Mouse (Mus musculus) hindbrain, embryonic 13.5 days (tissue): ENCODE measurements around the gene Efhd2. TPM values are rescaled to one million over a fixed set of nuclear protein-coding genes. Genes with fewer than 3 reads are reported as not detected.

ENCODE experiments used
- ATAC-seq: fragments of 200-750 bp; cut with Nextera tagmentation; 2 replicates; pipeline ENCODE4 v1.8.0; 2017; ENCODE audit warnings: moderate TSS enrichment; ENCODE audit not compliant: low FRiP score
- H3K27ac ChIP-seq: fragments of 300-500 bp; sonication (generic); 2 replicates; pipeline ENCODE4 v1.5.1; 2015; ENCODE audit warnings: inconsistent platforms, mild to moderate bottlenecking, moderate library complexity
- H3K27me3 ChIP-seq: fragments of 300-500 bp; sonication (generic); 2 replicates; pipeline ENCODE4 v1.6.1; 2015; ENCODE audit warnings: mild to moderate bottlenecking, inconsistent platforms
- H3K36me3 ChIP-seq: fragments of 300-500 bp; sonication (generic); 2 replicates; pipeline ENCODE4 v1.6.1; 2015; ENCODE audit warnings: mild to moderate bottlenecking, inconsistent platforms
- H3K4me1 ChIP-seq: fragments of 300-500 bp; sonication (generic); replicated peaks from 2 replicates; pipeline ENCODE4 v1.6.1; 2015; ENCODE audit warnings: inconsistent platforms
- H3K4me2 ChIP-seq: fragments of 300-500 bp; sonication (generic); 2 replicates; pipeline ENCODE4 v1.6.1; 2015; ENCODE audit warnings: inconsistent platforms, mild to moderate bottlenecking, moderate library complexity
- H3K4me3 ChIP-seq: fragments of 300-500 bp; sonication (generic); 2 replicates; pipeline ENCODE4 v1.5.1; 2015; ENCODE audit warnings: mild to moderate bottlenecking, inconsistent platforms
- H3K9ac ChIP-seq: fragments of 300-500 bp; sonication (generic); 2 replicates; pipeline ENCODE4 v1.6.1; 2015; ENCODE audit warnings: mild to moderate bottlenecking, inconsistent platforms
- H3K9me3 ChIP-seq: fragments of 300-500 bp; sonication (generic); 2 replicates; pipeline ENCODE4 v1.6.1; 2016; ENCODE audit warnings: inconsistent platforms
- WGBS: fragments of 180-500 bp; shearing (Covaris S2); methylation state at CpG from one replicate; pipeline ENCODE4 v1.1.7; 2015; 5-methylcytosine and 5-hydroxymethylcytosine counted together
- polyA plus RNA-seq: library from polyadenylated mRNA; unstranded; fragments of >200 nt; fragmentation: Nextera tagmentation; extraction: Ambion mirVana; gene quantifications from 2 replicates; pipeline ENCODE4 v1.2.1, GENCODE M21; 2015

Gene Efhd2
- polyA plus RNA-seq, 1 experiment from 2014 or later = 68.6 TPM

GRCm38 (mm10) chr4:141833911-141834310 lies 40.8 kb downstream of the Efhd2 start:
- H3K27ac ChIP-seq = no peak overlapping the region
- no peaks in the 10 kb centered on the region for H3K4me1 ChIP-seq
- 55% methylated on average over 1 of the region's 1 CpGs for WGBS
- ATAC-seq = no peak
- H3K9ac ChIP-seq = no peak overlapping the region
- no peaks in the 10 kb centered on the region for H3K36me3 ChIP-seq
- no peaks in the 10 kb centered on the region for H3K27me3 ChIP-seq
- no peaks in the 10 kb centered on the region for H3K9me3 ChIP-seq
- no peak overlapping the region for H3K4me2 ChIP-seq
- no peak overlapping the region for H3K4me3 ChIP-seq

- no peak for ATAC-seq
- Histone ChIP-seq H3K4me2 (no peak overlapping the region), H3K27me3 (no peaks in the 10 kb centered on the region), H3K27ac (no peak overlapping the region), H3K36me3 (no peaks in the 10 kb centered on the region), H3K4me3 (no peak overlapping the region), H3K9ac (no peak overlapping the region), H3K4me1 (no peaks in the 10 kb centered on the region), H3K9me3 (no peaks in the 10 kb centered on the region)
- WGBS = 84% methylated on average over 7 of the region's 7 CpGs
These were observed 43.4 kb downstream of the Efhd2 start for GRCm38 (mm10) chr4:141831361-141831760.

GRCm38 (mm10) chr4:141830381-141830780 lies 44.3 kb downstream of the Efhd2 start:
- Histone ChIP-seq H3K27ac (no peak overlapping the region), H3K9me3 (no peaks in the 10 kb centered on the region), H3K4me2 (no peak overlapping the region), H3K9ac (no peak overlapping the region), H3K27me3 (no peaks in the 10 kb centered on the region), H3K4me3 (no peak overlapping the region), H3K36me3 (no peaks in the 10 kb centered on the region), H3K4me1 (no peaks in the 10 kb centered on the region)
- no peak for ATAC-seq
- 59% methylated on average over 11 of the region's 11 CpGs for WGBS

- Histone ChIP-seq H3K27ac (no peak overlapping the region), H3K36me3 (no peaks in the 10 kb centered on the region), H3K9ac (no peak overlapping the region), H3K27me3 (no peaks in the 10 kb centered on the region), H3K4me2 (no peak overlapping the region), H3K4me1 (no peaks in the 10 kb centered on the region), H3K4me3 (no peak overlapping the region), H3K9me3 (no peaks in the 10 kb centered on the region)
- 84% methylated on average over 4 of the region's 4 CpGs for WGBS
- no peak for ATAC-seq
These were observed 46.5 kb downstream of the Efhd2 start for GRCm38 (mm10) chr4:141828177-141828576.

GRCm38 (mm10) chr4:141827401-141827800 lies 47.3 kb downstream of the Efhd2 start:
- H3K36me3 ChIP-seq = no peaks in the 10 kb centered on the region
- no peaks in the 10 kb centered on the region for H3K9me3 ChIP-seq
- ATAC-seq = no peak
- H3K4me1 ChIP-seq = no peaks in the 10 kb centered on the region
- H3K27me3 ChIP-seq = no peaks in the 10 kb centered on the region
- H3K4me2 ChIP-seq = no peak overlapping the region
- 90% methylated on average over 2 of the region's 2 CpGs for WGBS
- H3K9ac ChIP-seq = no peak overlapping the region
- H3K27ac ChIP-seq = no peak overlapping the region
- no peak overlapping the region for H3K4me3 ChIP-seq

GRCm38 (mm10) chr4:141826060-141826459 lies 48.7 kb downstream of the Efhd2 start, which contains the start of gene Cela2a:
TSS of gene Cela2a (minus strand) at chr4:141826160.
- Histone ChIP-seq H3K4me2 (no peak within 1 kb of the TSS), H3K27ac (no peak within 1 kb of the TSS), H3K4me3 (no peak within 1 kb of the TSS), H3K9ac (no peak within 1 kb of the TSS), H3K36me3 (no peaks in the 10 kb centered on the region), H3K4me1 (no peaks in the 10 kb centered on the region), H3K9me3 (no peaks in the 10 kb centered on the region), H3K27me3 (no peaks in the 10 kb centered on the region)
- 64% methylated on average over 5 of the region's 5 CpGs for WGBS
- ATAC-seq = no peak

GRCm38 (mm10) chr4:141822979-141823378 lies 51.7 kb downstream of the Efhd2 start:
- 60% methylated on average over 3 of the region's 3 CpGs for WGBS
- no peak for ATAC-seq
- H3K27ac ChIP-seq = no peak overlapping the region

GRCm38 (mm10) chr4:141822089-141822488 lies 52.6 kb downstream of the Efhd2 start:
- Histone ChIP-seq H3K27ac (no peak overlapping the region), H3K4me2 (no peak overlapping the region), H3K27me3 (no peaks in the 10 kb centered on the region), H3K9me3 (no peaks in the 10 kb centered on the region), H3K36me3 (no peaks in the 10 kb centered on the region), H3K4me3 (no peak overlapping the region), H3K4me1 (no peaks in the 10 kb centered on the region; the same call in 1 of the 2 replicates), H3K9ac (no peak overlapping the region)
- no peak for ATAC-seq
- 75% methylated on average over 10 of the region's 10 CpGs for WGBS

More at GRCm38 (mm10) chr4:141822979-141823378, 51.7 kb downstream of the Efhd2 start:
- no peaks in the 10 kb centered on the region for H3K27me3 ChIP-seq
- H3K4me3 ChIP-seq = no peak overlapping the region
- H3K9me3 ChIP-seq = no peaks in the 10 kb centered on the region
- no peak overlapping the region for H3K4me2 ChIP-seq
- no peaks in the 10 kb centered on the region for H3K36me3 ChIP-seq
- H3K9ac ChIP-seq = no peak overlapping the region
- no peaks in the 10 kb centered on the region for H3K4me1 ChIP-seq

GRCm38 (mm10) chr4:141821178-141821577 lies 53.5 kb downstream of the Efhd2 start:
- no peak overlapping the region for H3K9ac ChIP-seq
- H3K36me3 ChIP-seq = no peaks in the 10 kb centered on the region
- WGBS = 86% methylated on average over 3 of the region's 3 CpGs
- no peak overlapping the region for H3K4me2 ChIP-seq
- H3K27ac ChIP-seq = no peak overlapping the region
- H3K9me3 ChIP-seq = no peaks in the 10 kb centered on the region
- H3K4me3 ChIP-seq = no peak overlapping the region
- peaks cover 6% of the 10 kb centered on the region for H3K4me1 ChIP-seq
- no peaks in the 10 kb centered on the region for H3K27me3 ChIP-seq
- no peak for ATAC-seq

- Histone ChIP-seq H3K36me3 (peaks cover 14% of the 10 kb centered on the region), H3K27ac (no peak overlapping the region), H3K27me3 (no peaks in the 10 kb centered on the region), H3K4me3 (no peak overlapping the region), H3K9me3 (no peaks in the 10 kb centered on the region), H3K4me1 (peaks cover 9% of the 10 kb centered on the region), H3K9ac (no peak overlapping the region), H3K4me2 (no peak overlapping the region)
- ATAC-seq = no peak
- WGBS = 92% methylated on average over 7 of the region's 7 CpGs
These were observed 55.4 kb downstream of the Efhd2 start for GRCm38 (mm10) chr4:141819316-141819715.

GRCm38 (mm10) chr4:141818861-141819260 lies 55.9 kb downstream of the Efhd2 start:
- H3K27me3 ChIP-seq = no peaks in the 10 kb centered on the region
- H3K4me3 ChIP-seq = no peak overlapping the region
- whole genome bisulfite sequencing = 92% methylated on average over 13 of the region's 13 CpGs
- H3K9me3 ChIP-seq = no peaks in the 10 kb centered on the region
- no peak overlapping the region for H3K27ac ChIP-seq
- no peak for ATAC-seq
- H3K9ac ChIP-seq = no peak overlapping the region
- H3K4me2 ChIP-seq = no peak overlapping the region
- peaks cover 19% of the 10 kb centered on the region for H3K36me3 ChIP-seq
- H3K4me1 ChIP-seq = peaks cover 9% of the 10 kb centered on the region

GRCm38 (mm10) chr4:141817706-141818105 lies 57.0 kb downstream of the Efhd2 start:
- Histone ChIP-seq H3K9ac (no peak overlapping the region), H3K4me2 (no peak overlapping the region), H3K36me3 (peaks cover 30% of the 10 kb centered on the region), H3K9me3 (no peaks in the 10 kb centered on the region), H3K4me1 (peaks cover 9% of the 10 kb centered on the region), H3K27ac (no peak overlapping the region), H3K27me3 (no peaks in the 10 kb centered on the region), H3K4me3 (no peak overlapping the region)
- 58% methylated on average over 10 of the region's 10 CpGs for whole genome bisulfite sequencing
- no peak for ATAC-seq

- Histone ChIP-seq H3K36me3 (peaks cover 37% of the 10 kb centered on the region), H3K4me3 (no peak overlapping the region), H3K27ac (no peak overlapping the region), H3K4me1 (peaks cover 9% of the 10 kb centered on the region), H3K4me2 (no peak overlapping the region), H3K27me3 (no peaks in the 10 kb centered on the region), H3K9ac (no peak overlapping the region), H3K9me3 (no peaks in the 10 kb centered on the region)
- no peak for ATAC-seq
- WGBS = 61% methylated on average over 14 of the region's 14 CpGs
These were observed 57.7 kb downstream of the Efhd2 start for GRCm38 (mm10) chr4:141816776-141817655.
